Mouse (Mus musculus) spleen, postnatal 10 days (tissue): ENCODE results near the gene 4930590J08Rik.

ENCODE experiments used
- DNase-seq, 2 experiments: peaks; one replicate each; pipeline ENCODE4 v3.0.0; 2021 to 2022; ENCODE audit warnings: low spot score in 2 of 2

The 4930590J08Rik gene

GRCm38 (mm10) chr6:91963429-91963828 is 60.8 kb downstream of the 4930590J08Rik start:
- no peak for DNase-seq

DNA sequence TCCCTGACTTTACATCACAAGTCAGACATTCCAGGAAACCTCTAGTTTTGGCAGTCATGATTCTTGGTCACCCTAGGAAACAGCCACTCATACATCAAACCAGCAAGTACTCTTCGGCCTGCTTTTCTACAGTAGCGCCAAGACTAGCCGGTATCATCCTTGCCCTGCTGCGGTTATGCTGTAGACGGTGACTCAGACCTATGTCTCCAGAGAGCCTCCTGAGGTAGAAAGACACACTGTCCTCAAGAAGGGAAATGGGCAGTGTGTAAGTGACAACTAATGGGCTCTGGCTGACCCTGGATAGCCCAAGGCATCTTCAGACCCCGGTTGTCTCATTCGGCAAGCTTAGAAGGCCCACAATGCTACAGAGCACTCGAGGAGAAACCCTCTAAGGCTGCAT is 62.5 kb downstream of the 4930590J08Rik start:
- no peak for DNase-seq

GRCm38 (mm10) chr6:91966006-91966405 is 63.4 kb downstream of the 4930590J08Rik start:
- no peak for DNase-seq

GRCm38 (mm10) chr6:91972201-91972646 is 69.6 kb downstream of the 4930590J08Rik start:
- peak in 1 of 2 experiments; percentile 26 for DNase-seq

DNA sequence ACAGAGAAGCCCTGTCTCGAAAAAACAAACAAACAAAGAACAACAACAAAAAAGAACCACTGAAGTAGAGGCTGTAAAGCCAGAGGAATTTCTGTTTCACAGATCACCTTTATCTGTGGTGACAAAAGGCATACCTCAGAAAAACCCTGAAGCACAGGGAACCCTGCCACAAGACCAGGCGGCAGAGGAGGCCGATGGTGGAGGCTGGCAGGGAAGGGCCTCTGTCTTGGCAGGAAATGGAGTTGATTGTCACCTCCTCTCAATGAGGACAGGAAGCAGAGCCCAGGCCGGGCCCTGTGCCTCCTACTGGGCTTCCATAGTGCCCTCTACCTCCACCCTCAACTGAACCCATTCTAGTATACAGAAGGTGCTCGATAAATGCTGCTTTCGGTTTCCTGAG is 71.4 kb downstream of the 4930590J08Rik start:
- DNase-seq, result no peak

GRCm38 (mm10) chr6:91978371-91979300 is 76.0 kb downstream of the 4930590J08Rik start, which contains the start of gene Fgd5:
TSS of gene Fgd5 (plus strand) at chr6:91978878.
- no peak for DNase-seq

DNA sequence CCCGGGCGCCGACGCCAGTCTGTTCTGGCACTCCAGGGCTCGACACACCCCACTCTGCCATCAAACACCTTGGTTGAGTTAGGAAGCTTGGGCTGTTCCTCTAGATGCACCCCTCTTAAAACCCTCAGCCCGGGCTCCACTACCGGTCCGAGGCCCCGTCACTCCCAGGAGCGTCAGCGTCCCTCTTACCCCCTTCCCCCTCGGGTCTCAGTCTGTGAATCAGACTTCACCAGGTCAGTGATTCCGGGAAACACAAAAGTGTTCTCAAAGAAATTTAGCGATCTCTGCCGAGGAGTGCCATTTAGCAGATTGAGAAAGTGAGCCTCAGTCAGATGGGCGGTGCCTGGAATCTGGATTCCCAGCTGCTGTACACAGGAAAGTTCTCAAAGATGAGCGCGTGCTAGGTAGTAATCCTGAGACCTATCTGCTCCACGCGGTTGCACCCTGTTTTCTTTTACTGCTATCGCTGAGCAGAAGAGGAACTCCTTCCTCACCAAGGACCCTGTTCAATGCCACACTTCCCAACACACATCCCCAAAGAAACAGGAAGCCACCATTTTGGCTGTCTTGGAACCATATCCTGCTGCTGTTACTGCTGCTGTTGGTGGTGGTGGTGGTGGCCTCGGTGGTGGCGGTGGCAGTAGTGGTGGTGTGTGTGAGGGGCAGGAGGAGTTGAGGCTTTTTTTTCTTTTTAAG is 76.8 kb downstream of the 4930590J08Rik start:
- DNase-seq, result no peak

DNA sequence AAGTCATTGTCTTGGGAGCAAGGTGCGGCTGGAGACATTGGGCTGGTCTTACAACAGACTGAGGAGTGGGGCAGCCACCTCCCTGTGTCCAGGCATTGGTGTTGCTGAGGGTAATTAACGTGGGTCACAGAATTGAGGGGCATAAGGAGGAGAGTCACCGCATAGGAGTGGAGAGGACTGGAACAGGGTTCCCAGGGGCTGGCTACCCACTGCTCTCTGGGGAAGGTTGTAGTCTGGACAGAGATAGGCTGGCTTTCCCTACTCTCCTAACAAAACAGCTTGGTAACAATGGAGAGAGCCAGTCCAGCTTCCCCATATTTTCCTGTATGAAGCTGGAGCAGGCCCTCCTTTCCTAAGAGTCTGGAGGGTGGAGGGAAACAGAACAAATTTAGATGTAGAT is 77.4 kb downstream of the 4930590J08Rik start:
- no peak for DNase-seq

DNA sequence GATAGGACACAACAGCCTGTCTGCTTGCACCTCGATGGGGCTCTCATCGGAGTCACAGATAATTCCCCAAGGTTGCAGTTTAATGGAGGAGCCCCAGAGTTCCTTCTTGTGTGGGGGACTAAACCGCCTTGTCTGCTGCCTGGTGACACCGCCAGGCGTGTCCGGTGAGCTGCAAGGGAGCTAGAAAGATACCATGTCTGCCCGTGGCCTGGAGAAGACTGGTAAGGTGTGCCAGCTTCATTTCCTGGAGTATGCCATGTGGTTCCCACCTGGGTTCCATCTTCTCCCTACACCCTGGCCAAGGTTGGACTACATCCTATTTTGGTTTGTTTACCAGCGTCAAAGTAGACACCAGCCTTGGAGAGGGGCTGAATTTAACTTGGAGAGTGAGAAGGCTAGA is 87.5 kb downstream of the 4930590J08Rik start:
- DNase-seq, result no peak

GRCm38 (mm10) chr6:91992823-91993222 is 90.2 kb downstream of the 4930590J08Rik start:
- peak; percentile 37 for DNase-seq

DNA sequence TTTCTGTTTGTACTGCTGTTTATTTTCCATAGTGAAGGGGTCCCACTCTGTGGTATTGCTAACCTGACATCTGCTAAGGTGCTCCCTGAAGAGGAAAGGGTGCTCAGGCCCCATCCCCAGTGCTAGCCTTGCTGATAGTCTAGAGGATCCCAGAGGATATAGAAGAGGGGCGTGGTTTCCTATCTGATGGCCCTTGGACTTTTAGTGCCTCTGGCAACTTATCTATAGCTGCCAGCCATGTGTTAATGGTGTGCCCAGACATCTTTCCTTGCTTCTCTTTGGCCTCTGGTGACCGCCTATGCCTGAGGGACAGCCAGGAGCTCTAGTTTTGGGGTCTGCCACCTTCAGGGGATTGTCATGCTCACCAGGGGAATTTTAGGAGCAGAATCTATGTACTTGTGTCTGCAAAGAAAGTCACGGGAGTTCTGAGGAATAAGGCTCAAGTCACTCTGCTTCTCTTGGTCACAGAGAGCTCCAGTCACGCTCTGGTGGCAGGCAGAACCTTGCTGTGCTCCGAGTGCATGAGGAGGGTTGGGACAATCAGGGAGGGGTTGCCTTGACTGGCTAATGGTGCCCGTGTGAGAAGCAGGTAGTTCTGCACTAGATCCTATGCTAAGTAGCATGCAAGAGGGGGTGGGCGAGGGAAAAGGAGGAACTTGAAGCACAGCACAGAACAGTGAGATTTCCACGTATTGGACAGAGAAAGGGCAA is 91.3 kb downstream of the 4930590J08Rik start:
- DNase-seq, result peak in 1 of 2 experiments; percentile 35

DNA sequence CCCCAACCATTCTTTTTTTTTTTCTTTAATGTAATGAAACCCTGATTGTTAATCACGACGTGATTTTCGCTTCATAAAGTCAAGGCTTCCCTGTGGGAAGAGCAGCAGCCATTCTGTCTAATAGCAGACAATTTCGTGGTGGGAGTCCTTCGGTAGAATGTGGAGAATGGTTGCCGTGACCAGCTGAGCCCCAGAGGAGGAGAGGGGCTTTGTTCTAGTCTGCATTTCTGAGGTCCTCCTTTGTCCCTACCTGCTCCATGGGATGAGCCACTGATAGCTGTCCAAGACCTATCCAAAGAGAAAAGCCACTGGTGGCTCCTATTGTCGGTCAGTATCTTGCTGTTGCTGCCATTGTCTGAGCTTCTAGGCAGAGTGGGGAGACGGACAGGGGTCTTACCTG is 93.5 kb downstream of the 4930590J08Rik start:
- DNase-seq, result no peak
